Mouse (Mus musculus): Measurements from ENCODE around the gene Nckap5l.

- TF ChIP-seq TAL1 (IDR thresholded peaks at IDR 0.05; ENCODE audit: low read length), result no peak
- no peak for TF ChIP-seq GATA1 (IDR thresholded peaks at IDR 0.05; ENCODE audit: low read length)
These were observed 63.9 kb downstream of the Nckap5l start for GRCm38 (mm10) chr15:99393386-99394252.

Measured in erythroblast, embryonic 14.5 days (primary cell).